19 mouse cellular contexts compared by ENCODE assay signal in genomic region chr7:124258419-124258818, GRCm38 (mm10).
DNase-seq lines count a peak whose midpoint lies in the region; ATAC-seq lines count a peak whose summit lies in the region.
"Had no signal": no experiment of that assay in that cellular context is flagged by ENCODE, and none has a peak within 500 bp of the region (broad histone marks: within the 10 kb centered on the region; RNA-seq: fewer than 3 reads in every experiment).

No protein-coding gene starts in this region.

- no peaks in the 10 kb centered on the region for H3K36me3 ChIP-seq in heart, embryonic 14.5 days (ENCODE audit: control insufficient read depth, insufficient read depth, low read length)
- H3K36me3 ChIP-seq in forebrain, embryonic 15.5 days: no peaks in the 10 kb centered on the region
- H3K36me3 ChIP-seq: forebrain, embryonic 12.5 days; hindbrain, embryonic 15.5 days; limb, embryonic 13.5 days; liver, embryonic 13.5 days; midbrain, embryonic 10.5 days had no signal

- no peaks in the 10 kb centered on the region for H3K9me3 ChIP-seq in heart, embryonic 14.5 days (ENCODE audit: control insufficient read depth, low read length)
- H3K9me3 ChIP-seq in forebrain, embryonic 15.5 days: no peaks in the 10 kb centered on the region
- H3K9me3 ChIP-seq: forebrain, embryonic 12.5 days; hindbrain, embryonic 15.5 days; limb, embryonic 13.5 days; liver, embryonic 13.5 days; midbrain, embryonic 10.5 days had no signal

- DNase-seq in heart, adult 8-10 months (ENCODE audit: low spot score): peak; percentile 1
- no peak for DNase-seq in heart, adult 11 months
- peak; percentile 51 for DNase-seq in kidney, postnatal 10 days
- DNase-seq in kidney, adult 8-10 months: no peak
- peak; percentile 44 for DNase-seq in heart, postnatal 4 days
- DNase-seq: adrenal gland, postnatal 14 days; cerebellum, postnatal 10 days; liver, embryonic 13.5 days; retina, postnatal 1 day; right cerebral cortex, postnatal 4 days; thymus, adult 2 months had no signal

- H3K9ac ChIP-seq in heart, embryonic 14.5 days (ENCODE audit: low read length): no peak overlapping the region
- no peak overlapping the region for H3K9ac ChIP-seq in forebrain, embryonic 15.5 days (replicated peaks)
- H3K9ac ChIP-seq: forebrain, embryonic 12.5 days; hindbrain, embryonic 15.5 days; limb, embryonic 13.5 days; liver, embryonic 13.5 days had no signal

- peak overlapping the region in 1 of 2 experiments; percentile 58; a peak in 3 of 4 replicates for H3K27ac ChIP-seq in heart, embryonic 14.5 days (replicated peaks in 1 of 2; ENCODE audit: control insufficient read depth in 1 of 2, insufficient read depth in 1 of 2, low read depth in 2 of 2, low read length in 2 of 2)
- no peak overlapping the region for H3K27ac ChIP-seq in forebrain, embryonic 15.5 days (replicated peaks)
- H3K27ac ChIP-seq: forebrain, embryonic 12.5 days; hindbrain, embryonic 15.5 days; limb, embryonic 13.5 days; liver, embryonic 13.5 days; macrophage; midbrain, embryonic 10.5 days had no signal

- peaks cover 2 to 21% of the 10 kb centered on the region in 2 experiments; a peak in 3 of 4 replicates for H3K4me1 ChIP-seq in heart, embryonic 14.5 days (ENCODE audit: control insufficient read depth in 2 of 2, insufficient read depth in 2 of 2, low read length in 2 of 2)
- H3K4me1 ChIP-seq in forebrain, embryonic 15.5 days: no peaks in the 10 kb centered on the region
- H3K4me1 ChIP-seq: hindbrain, embryonic 15.5 days; limb, embryonic 13.5 days; liver, embryonic 13.5 days had no signal

- no peak overlapping the region for H3K4me3 ChIP-seq in heart, embryonic 14.5 days (ENCODE audit: control insufficient read depth in 1 of 2, insufficient read depth in 1 of 2, low read depth in 1 of 2, low read length in 2 of 2)
- H3K4me3 ChIP-seq in forebrain, embryonic 15.5 days: no peak overlapping the region
- H3K4me3 ChIP-seq: forebrain, embryonic 12.5 days; hindbrain, embryonic 15.5 days; limb, embryonic 13.5 days; liver, embryonic 13.5 days; midbrain, embryonic 10.5 days had no signal

- no peaks in the 10 kb centered on the region for H3K27me3 ChIP-seq in heart, embryonic 14.5 days (ENCODE audit: control insufficient read depth, insufficient read depth, low read length)
- no peaks in the 10 kb centered on the region for H3K27me3 ChIP-seq in forebrain, embryonic 15.5 days
- H3K27me3 ChIP-seq: forebrain, embryonic 12.5 days; hindbrain, embryonic 15.5 days; limb, embryonic 13.5 days; liver, embryonic 13.5 days had no signal

- peak; percentile 31 for ATAC-seq in heart, embryonic 14.5 days (ENCODE audit: insufficient number of reproducible peaks, insufficient read depth, low FRiP score, low read depth)
- ATAC-seq in forebrain, embryonic 15.5 days (replicated peaks): no peak
- ATAC-seq: intestine, postnatal 0 days had no signal

- 0 out of 2 replicates have a peak overlapping the region, but pooled peaks have one; percentile 5 for H3K4me2 ChIP-seq in heart, embryonic 14.5 days (ENCODE audit: low read length)
- no peak overlapping the region for H3K4me2 ChIP-seq in forebrain, embryonic 15.5 days (replicated peaks)
- H3K4me2 ChIP-seq: forebrain, embryonic 12.5 days; hindbrain, embryonic 15.5 days; limb, embryonic 13.5 days; liver, embryonic 13.5 days had no signal

- WGBS in heart, embryonic 14.5 days: 27% methylated on average over 3 of the region's 3 CpGs
- WGBS in forebrain, embryonic 15.5 days: 54% methylated on average over 3 of the region's 3 CpGs

Comparison
In these comparisons a context has a peak if more than half of its experiments do, and no peak if none do; other contexts are left out.
1. DNase-seq: peak in heart, adult 8-10 months (single experiment), kidney, postnatal 10 days (single experiment) and heart, postnatal 4 days (single experiment); none in heart, adult 11 months (single experiment) and kidney, adult 8-10 months (0 of 2).